Mouse (Mus musculus): ENCODE results near the gene Mrpl46.
A peak's percentile ranks its signal among the peaks of the same experiment; 100 is the strongest.

Gene Mrpl46

DNA sequence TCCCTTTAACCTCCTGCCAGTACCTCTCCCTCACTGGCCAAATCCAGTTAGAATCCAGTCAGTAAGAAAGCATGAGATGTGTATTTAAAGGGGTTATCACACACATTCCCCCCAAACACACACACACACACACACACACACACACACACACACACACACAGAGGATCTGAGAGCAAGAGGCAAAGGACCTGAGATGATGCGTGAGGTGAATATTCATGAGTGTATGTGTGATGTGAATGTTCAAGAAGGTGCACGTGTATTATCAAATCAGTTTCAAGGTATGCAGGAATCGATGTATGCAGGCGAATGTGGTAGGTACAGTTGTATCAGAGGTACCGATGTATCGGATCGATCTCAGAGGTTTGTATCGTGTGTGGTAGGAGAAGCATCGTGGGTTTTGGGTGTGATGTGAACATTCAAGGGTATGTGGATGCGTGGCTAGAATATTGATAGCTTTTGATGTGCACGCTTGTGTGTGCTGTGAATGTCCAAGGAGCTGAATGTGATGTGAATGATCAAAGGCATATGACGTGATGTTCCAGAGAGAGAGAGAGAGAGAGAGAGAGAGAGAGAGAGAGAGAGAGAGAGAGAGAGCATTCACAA is 15.3 kb downstream of the Mrpl46 start:
- no peak for DNase-seq (ENCODE audit: low read depth)

DNA sequence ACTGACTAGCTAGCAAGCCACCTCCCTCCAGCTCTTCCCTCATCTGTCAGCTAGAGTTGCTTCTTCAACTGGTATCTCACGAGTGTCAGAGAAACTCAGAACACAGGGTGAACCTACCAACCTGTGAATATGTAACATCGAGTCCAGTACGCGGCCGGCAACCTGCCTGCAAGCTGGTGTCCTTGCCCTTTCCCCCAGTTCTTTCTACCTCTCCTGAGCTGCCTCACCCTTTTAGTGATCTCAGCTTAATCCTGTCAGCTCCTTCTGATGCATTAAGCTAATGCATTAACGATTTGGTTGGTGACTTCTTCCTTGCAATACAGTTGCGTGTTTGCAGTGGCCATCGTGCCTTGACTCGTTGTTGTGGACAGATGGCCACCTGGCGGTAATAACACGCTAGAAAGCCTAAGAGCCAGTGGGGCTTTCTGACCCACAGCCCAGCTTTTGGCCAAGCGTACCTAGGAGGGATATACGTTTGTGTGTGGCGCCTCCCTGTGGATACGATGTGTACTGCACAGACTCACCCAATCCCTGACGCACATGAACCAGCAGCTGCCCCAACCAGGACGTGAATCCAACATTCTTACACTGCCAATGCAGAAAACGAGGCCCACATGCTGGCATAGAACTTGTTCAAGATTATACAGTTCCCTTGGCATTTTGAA is 17.2 kb downstream of the Mrpl46 start:
- peak; percentile 66 for DNase-seq (ENCODE audit: low read depth)

DNA sequence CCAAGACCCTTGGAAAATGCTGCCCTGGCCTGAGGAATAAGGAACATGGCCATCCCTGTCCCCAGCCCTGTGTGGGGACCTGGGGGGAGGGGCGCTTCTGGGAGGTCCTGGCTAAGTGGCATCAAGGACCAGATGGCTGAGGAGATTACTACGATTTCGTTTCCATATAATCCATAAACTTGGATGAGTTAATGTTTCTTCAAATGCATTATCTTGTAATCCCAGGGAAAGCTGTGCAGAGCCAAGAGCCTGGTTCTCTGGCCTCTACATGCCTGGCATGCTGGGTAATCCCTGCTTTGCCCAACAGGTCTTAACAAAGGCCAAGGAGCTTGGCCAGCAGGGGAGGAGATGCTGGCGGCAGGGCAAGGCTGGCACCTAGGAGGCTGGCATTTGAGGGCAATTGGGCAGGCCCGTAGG is 18.1 kb downstream of the Mrpl46 start:
- DNase-seq (ENCODE audit: low read depth): no peak

DNA sequence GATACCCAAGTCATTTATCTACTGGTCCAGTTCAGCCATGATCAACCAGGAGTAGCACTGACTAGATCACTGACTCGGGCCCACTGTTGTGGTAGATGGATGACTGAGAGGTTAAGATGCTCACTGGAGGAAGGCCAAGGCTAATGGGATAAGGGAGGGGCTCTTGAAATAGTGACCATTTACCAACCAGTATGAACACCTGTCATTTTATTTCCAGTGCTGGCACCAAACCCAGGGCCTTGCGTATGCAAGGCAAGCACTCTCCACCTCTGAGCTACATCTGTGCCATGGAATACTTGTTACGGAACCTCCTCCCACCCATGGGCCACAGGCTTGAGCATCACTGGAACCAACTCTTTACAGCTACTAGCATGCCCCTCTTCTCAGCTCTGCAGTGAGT is 19.5 kb downstream of the Mrpl46 start:
- DNase-seq (ENCODE audit: low read depth): no peak

DNA sequence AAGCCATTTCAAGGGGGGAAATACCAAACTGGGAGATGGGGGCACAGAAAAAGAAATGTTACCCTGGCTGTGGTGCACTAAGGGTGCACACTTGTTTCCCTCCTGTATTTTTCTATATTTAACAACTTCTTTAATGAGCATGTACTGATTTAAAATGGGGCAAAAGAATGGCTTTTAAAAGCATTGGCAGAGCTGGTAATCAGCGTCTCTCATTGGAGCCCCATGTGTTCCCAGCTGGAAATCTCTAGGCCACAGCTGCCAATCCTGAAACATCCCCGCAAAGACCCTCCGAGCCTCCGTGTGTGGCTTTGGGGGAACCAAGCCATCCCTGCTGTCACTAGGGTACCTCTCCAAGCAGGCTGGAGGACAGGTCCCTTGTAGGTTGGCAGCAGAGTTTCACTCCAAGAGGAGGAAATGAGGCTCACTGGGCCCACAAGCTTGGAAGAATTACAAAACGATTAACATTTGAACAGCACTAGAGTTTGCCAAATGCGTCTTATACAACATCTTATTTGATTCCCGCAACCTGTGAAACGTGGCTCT is 28.8 kb downstream of the Mrpl46 start:
- DNase-seq (ENCODE audit: low read depth): no peak

DNA sequence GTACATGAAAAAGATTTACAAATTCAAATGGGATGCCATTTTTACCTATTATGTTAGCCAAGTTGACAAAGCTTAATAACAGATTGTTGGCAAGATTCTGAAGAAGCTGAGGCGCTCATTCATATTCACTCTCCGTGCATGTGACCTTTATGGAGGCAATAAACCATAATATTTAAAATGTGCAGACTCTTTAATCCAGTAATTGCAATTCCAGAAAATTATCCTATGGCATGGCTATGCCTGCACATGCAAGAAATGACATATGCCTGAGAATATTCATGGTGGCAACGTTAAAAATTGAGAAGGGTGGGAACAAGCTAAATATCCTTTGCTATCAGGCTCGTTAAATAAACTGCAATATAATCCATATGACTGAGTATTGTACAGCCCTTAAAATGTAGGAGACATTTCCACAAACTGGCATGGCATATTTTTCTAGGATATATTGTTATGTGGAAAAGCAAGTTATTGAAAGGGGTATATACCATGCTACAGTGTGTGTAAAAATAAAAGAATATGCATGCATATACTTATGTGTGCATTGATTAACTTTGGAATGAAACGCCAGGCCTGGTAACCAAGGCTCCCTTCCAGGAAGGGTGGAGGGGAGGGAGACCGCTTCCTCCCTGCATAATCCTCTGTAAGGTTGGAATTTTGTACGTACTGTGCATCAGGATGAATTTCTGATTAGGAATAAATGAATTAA is 29.4 kb downstream of the Mrpl46 start:
- DNase-seq (ENCODE audit: low read depth): no peak

DNA sequence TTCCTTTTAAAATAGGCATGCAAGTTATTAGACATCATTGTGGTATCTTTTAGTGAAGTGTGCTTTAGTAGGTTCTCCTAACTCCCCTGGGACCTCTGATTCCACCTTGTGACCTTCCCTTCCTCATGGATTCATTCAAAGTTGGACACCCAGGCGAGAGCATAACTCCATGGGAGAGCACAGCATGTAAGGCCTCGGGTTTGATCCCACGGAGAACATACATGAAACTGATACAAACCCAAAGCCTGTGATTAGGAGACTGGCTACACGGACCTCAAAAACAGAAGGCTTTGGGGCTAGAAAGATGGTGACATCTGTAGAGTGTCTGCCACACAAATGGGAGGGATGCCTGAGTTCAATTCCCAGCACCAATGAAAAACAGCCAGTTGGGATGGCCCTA is 30.4 kb downstream of the Mrpl46 start:
- no peak for DNase-seq (ENCODE audit: low read depth)

DNA sequence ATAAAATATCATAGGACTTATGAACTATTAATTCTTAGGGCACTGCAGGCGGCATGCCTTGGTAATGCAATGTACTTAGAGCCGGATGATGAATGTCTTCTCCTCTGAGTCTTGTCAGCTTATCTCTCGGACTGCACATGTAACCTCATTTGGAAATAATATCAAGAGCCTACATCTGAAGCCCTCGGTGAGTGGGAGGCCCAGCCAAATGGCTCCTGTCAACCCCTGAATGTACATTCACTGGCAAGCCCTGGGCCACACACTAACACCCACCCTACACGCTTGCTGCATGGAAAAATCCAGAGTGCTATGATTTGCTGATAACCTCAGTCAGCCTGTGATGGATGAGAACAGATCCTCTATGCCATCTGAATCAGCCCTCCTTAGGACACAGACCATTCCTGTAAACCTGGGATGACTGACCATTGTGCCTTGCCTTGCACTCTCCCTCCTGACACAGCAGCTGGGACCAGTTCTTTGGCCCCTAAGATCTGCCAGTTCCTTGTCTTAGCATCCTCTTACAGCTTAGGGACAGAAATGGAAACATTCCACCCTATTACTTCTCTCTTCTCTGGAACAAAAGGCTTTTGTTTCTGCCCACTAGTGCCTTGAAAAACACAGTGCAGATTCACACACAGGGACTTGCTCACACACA is 39.5 kb downstream of the Mrpl46 start:
- DNase-seq (ENCODE audit: low read depth): no peak

DNA sequence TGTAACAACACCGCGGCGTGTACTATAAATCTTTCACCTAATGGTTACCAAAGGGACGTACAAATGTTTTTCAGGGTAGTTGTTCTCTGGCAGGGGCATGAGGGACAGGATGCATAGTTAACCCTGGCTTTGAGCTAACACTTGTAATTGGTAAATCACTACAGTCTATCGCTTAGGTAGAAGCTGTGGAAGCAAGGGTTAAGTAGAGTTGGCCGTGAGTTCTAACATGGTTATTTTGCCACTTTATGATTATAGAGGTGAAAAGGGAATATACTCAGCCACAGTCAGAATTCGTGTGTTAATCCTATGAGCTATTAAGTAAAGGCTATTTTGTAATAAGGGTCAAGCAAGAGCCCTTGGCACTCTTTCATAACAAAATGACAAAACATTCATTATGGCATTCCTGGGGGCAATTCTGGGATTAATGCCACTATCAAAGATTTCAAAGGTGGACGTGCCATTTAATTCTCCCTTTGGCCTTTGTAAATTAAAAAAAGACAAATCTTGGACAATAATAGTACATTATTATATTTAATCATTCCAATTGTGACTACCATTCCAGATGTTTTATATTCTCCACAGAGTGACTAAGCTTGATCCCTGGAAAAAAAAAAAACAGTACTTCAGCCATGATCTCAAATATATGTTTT is 43.9 kb downstream of the Mrpl46 start:
- no peak for DNase-seq (ENCODE audit: low read depth)

DNA sequence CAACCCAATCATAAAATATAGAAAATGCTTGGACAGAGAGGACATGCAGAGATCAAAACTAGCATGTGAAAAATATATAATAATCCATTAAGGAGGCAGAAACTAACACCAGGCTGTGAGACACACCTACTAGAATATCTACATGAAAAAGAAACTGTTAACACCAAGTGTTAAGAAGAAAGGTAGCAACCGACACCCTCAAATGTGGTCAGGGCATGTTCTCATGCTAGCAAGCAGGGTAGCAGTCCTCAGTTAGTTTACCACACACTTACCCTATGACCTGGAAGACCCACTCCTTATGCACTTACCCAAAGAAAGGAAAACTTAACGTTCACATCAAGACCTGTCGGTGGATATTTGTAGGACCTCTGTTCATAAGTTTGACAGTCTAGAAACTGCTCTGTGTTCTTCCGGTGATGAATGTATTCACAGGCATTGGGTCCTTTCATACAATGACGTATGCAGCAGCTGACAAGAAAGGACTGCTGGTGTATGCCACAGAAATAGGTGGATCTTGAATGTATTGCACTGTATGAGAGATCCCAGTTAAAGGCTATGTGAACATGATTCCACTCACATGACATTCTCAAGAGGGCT is 45.6 kb downstream of the Mrpl46 start, which contains the start of gene Ntrk3:
Gene Ntrk3, minus strand, starts transcription at position 399 of the 597 bp plus-strand sequence.
- DNase-seq (ENCODE audit: low read depth): no peak

DNA sequence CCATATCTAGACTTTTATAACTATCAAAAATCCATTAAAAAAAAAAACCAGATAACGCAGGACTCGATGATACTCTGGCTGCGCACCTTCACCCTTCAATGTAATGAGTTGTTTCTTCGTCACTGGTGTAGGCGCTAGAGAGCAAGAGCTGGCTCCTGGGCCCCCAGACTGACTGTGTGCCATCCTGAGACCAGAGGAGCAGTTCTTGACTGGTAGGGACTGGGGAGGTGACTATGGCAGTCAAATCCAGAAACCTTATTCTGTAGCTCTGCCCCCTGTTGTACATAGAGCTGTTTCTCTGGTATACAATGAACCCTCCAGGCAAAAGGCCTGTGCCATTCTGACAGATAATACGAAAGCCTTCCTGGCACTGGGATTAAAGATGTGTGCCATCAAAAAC is 46.1 kb downstream of the Mrpl46 start:
- DNase-seq (ENCODE audit: low read depth): no peak

DNA sequence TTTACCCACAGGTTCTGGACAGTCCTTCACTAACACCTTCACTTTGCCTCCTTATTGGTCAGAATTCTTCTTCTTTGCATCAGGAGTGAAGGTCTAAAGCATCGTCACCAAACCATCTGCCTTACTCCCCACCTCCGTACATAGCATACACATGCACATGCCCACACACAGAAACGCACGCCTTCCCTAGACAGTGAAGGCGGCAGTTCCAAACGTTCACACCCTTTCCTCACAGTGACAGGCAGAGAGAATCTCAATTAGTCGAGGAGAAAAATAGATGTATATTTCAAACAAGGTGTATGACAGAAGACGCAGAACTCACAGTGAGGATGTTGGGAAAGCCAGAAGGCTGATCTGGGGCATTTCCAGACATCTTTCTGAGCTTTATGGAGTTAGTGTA is 51.9 kb downstream of the Mrpl46 start:
- no peak for DNase-seq (ENCODE audit: low read depth)

Data from fibroblast of lung, adult 2 months (primary cell).